Mouse (Mus musculus): ENCODE measurements at regions not wholly inside any gene's neighbourhood (a gene's known extent, or its start where the extent isn't known, plus 50 kb on each side); places are given as distances from the start of the nearest gene placed in this dataset.

DNA sequence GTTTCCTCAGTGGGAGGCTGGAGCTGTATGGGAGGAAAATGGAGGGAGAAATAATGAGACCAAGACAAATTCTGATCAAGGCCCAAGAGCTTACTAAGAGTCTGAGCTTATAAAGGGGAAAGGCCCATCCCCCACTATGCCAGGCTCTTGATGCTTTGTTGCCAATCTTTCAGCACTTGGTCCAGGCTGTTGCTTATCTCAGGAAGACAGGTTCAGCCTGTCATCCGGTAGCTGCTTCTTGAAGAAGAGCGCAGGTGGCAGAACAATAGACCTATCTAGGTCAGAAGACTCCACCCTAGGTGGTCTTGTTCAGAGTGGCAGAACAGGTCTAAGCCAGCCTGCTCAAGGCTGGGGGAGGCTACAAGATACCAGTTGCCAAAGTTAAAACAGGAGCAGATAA lies 466.2 kb upstream of the Tbl1xr1 start (continued):
- peak; percentile 67; the same call in 1 of the 2 replicates for TF ChIP-seq TCF12 (IDR thresholded peaks at IDR 0.05; ENCODE audit: low read depth, low read length)
- TF ChIP-seq GATA1 (IDR thresholded peaks at IDR 0.05; ENCODE audit: low read depth, low read length) = no peak
- peak; percentile 14; the same call in 1 of the 2 replicates for TF ChIP-seq TAL1 (IDR thresholded peaks at IDR 0.05; ENCODE audit: low read length)
- TF ChIP-seq MAFK (IDR thresholded peaks at IDR 0.05; ENCODE audit: borderline replicate concordance, low read depth, low read length) = no peak
- no peak for TF ChIP-seq HCFC1 (IDR thresholded peaks at IDR 0.05; ENCODE audit: low read depth, low read length)

- DNase-seq (ENCODE audit: low read depth, low spot score) = peak; percentile 87
- H3K27ac ChIP-seq (ENCODE audit: control insufficient read depth, low read depth, low read length) = no peak overlapping the region
- TF ChIP-seq NELFE (IDR thresholded peaks at IDR 0.05; ENCODE audit: low read depth, low read length) (no peak), KAT2A (conservative IDR thresholded peaks at IDR 0.05; ENCODE audit: low read depth, low read length) (no peak), JUND (IDR thresholded peaks at IDR 0.05; ENCODE audit: low read depth, low read length) (no peak), E2F4 (IDR thresholded peaks at IDR 0.05; ENCODE audit: borderline replicate concordance, low read depth, low read length) (no peak), MAFK (IDR thresholded peaks at IDR 0.05; ENCODE audit: borderline replicate concordance, low read depth, low read length) (no peak), GATA1 (IDR thresholded peaks at IDR 0.05; ENCODE audit: low read depth, low read length) (no peak), USF1 (IDR thresholded peaks at IDR 0.05; ENCODE audit: low read depth, low read length) (peak; percentile 13; the same call in 1 of the 2 replicates), CTCF (IDR thresholded peaks at IDR 0.05 in 2 of 3, conservative IDR thresholded peaks at IDR 0.05 in 1 of 3; ENCODE audit: control insufficient read depth in 1 of 3, insufficient read depth in 1 of 3, low read depth in 2 of 3, low read length in 3 of 3, poor library complexity in 1 of 3, severe bottlenecking in 1 of 3) (no peak), ZKSCAN1 (IDR thresholded peaks at IDR 0.05; ENCODE audit: low read depth, low read length) (no peak), TCF12 (IDR thresholded peaks at IDR 0.05; ENCODE audit: low read depth, low read length) (peak; percentile 57), RCOR1 (IDR thresholded peaks at IDR 0.05; ENCODE audit: low read depth, low read length) (0 out of 2 replicates have a peak, but pooled peaks have one; percentile 24), HCFC1 (IDR thresholded peaks at IDR 0.05; ENCODE audit: low read depth, low read length) (no peak), ZMIZ1 (IDR thresholded peaks at IDR 0.05; ENCODE audit: low read depth, low read length) (no peak), MAZ (IDR thresholded peaks at IDR 0.05; ENCODE audit: low read depth, low read length) (no peak), POLR2AphosphoS5 (IDR thresholded peaks at IDR 0.05; ENCODE audit: borderline replicate concordance, low read depth, low read length) (no peak), MYB (IDR thresholded peaks at IDR 0.05; ENCODE audit: low read depth, low read length) (no peak), SIN3A (IDR thresholded peaks at IDR 0.05; ENCODE audit: low read length) (peak; percentile 44; the same call in 1 of the 2 replicates), ZNF384 (IDR thresholded peaks at IDR 0.05; ENCODE audit: low read depth, low read length) (no peak), UBTF (IDR thresholded peaks at IDR 0.05; ENCODE audit: borderline replicate concordance, insufficient read depth, low read depth, low read length) (no peak), ETS1 (IDR thresholded peaks at IDR 0.05; ENCODE audit: low read depth, low read length) (peak; percentile 80), SMC3 (IDR thresholded peaks at IDR 0.05; ENCODE audit: low read depth, low read length) (0 out of 2 replicates have a peak, but pooled peaks have one; percentile 4), POLR2A (IDR thresholded peaks at IDR 0.05; ENCODE audit: control insufficient read depth in 1 of 2, insufficient read depth in 1 of 2, low read depth in 1 of 2, low read length in 2 of 2, poor library complexity in 1 of 2) (no peak), MXI1 (IDR thresholded peaks at IDR 0.05; ENCODE audit: low read depth, low read length) (no peak), BHLHE40 (IDR thresholded peaks at IDR 0.05; ENCODE audit: borderline replicate concordance, low read depth, low read length) (no peak), POLR2AphosphoS2 (IDR thresholded peaks at IDR 0.05; ENCODE audit: low read length) (no peak), CHD2 (IDR thresholded peaks at IDR 0.05; ENCODE audit: low read length) (no peak), GABPA (IDR thresholded peaks at IDR 0.05; ENCODE audit: low read depth, low read length) (no peak), MEF2A (IDR thresholded peaks at IDR 0.05; ENCODE audit: extremely low read depth, insufficient replicate concordance, low read depth, low read length, poor library complexity, severe bottlenecking) (no peak), EP300 (IDR thresholded peaks at IDR 0.05; ENCODE audit: low read depth in 1 of 2, low read length in 2 of 2) (peak; percentile 70 to 76), TAL1 (IDR thresholded peaks at IDR 0.05; ENCODE audit: low read length) (peak; percentile 22), MAX (IDR thresholded peaks at IDR 0.05; ENCODE audit: low read length) (0 out of 2 replicates have a peak, but pooled peaks have one; percentile 60), NRF1 (IDR thresholded peaks at IDR 0.05; ENCODE audit: insufficient read depth, low read depth, low read length, poor library complexity, severe bottlenecking) (no peak), RAD21 (IDR thresholded peaks at IDR 0.05; ENCODE audit: low read depth, low read length) (no peak), TBP (IDR thresholded peaks at IDR 0.05; ENCODE audit: low read depth, low read length) (no peak), ELF1 (IDR thresholded peaks at IDR 0.05; ENCODE audit: low read depth, low read length) (no peak)
Observed at GRCm38 (mm10) chr3:21621745-21622144, 454.7 kb upstream of the Tbl1xr1 start.

More at GRCm38 (mm10) chr3:21621745-21622144, 454.7 kb upstream of the Tbl1xr1 start:
- no peaks in the 10 kb centered on the region for H3K9me3 ChIP-seq (replicated peaks; ENCODE audit: insufficient read depth, low read length)
- H3K27me3 ChIP-seq (ENCODE audit: control insufficient read depth in 1 of 2, insufficient read depth in 2 of 2, low read length in 2 of 2) = no peaks in the 10 kb centered on the region
- peaks cover 2 to 5% of the 10 kb centered on the region in 2 experiments; a peak in 2 of 4 replicates for H3K4me1 ChIP-seq (ENCODE audit: control insufficient read depth in 1 of 2, insufficient read depth in 2 of 2, low read length in 2 of 2)
- H3K4me3 ChIP-seq (ENCODE audit: control insufficient read depth in 1 of 2, insufficient read depth in 1 of 2, low read depth in 2 of 2, low read length in 2 of 2) = no peak overlapping the region
- H3K79me2 ChIP-seq (ENCODE audit: control insufficient read depth, insufficient read depth, low read length, poor library complexity) = no peaks in the 10 kb centered on the region
- H3K9ac ChIP-seq (ENCODE audit: control insufficient read depth, low read depth, low read length, poor library complexity, severe bottlenecking) = no peak overlapping the region
- peaks cover 0 to 8% of the 10 kb centered on the region in 2 experiments; a peak in 2 of 4 replicates for H3K36me3 ChIP-seq (ENCODE audit: control insufficient read depth in 1 of 2, insufficient read depth in 2 of 2, low read length in 2 of 2)

All from MEL (cell line).